Mouse (Mus musculus): ENCODE data around the gene Tex45. TPM values are rescaled to one million over a fixed set of nuclear protein-coding genes. Genes with fewer than 3 reads are reported as not detected.

Tex45 gene
- polyA plus RNA-seq, 1 experiment from 2014 or later: 0.14 TPM

GRCm38 (mm10) chr8:3468838-3469237, 1.8 kb upstream of the Tex45 start:
- 86% methylated on average over 1 of the region's 1 CpGs for WGBS
- H3K27ac ChIP-seq (replicated peaks; ENCODE audit: low read depth, low read length): no peak overlapping the region
- no peak overlapping the region for H3K9ac ChIP-seq (replicated peaks; ENCODE audit: low read length)
- no peaks in the 10 kb centered on the region for H3K27me3 ChIP-seq (ENCODE audit: control insufficient read depth, insufficient read depth, low read length)
- no peak for ATAC-seq (replicated peaks; ENCODE audit: insufficient number of reproducible peaks, low FRiP score, low TSS enrichment, low read depth)
- DNase-seq (ENCODE audit: low spot score): peak; percentile 15
- no peaks in the 10 kb centered on the region for H3K36me3 ChIP-seq (replicated peaks; ENCODE audit: control insufficient read depth, insufficient read depth, low read depth, low read length)
- no peaks in the 10 kb centered on the region for H3K9me3 ChIP-seq (replicated peaks; ENCODE audit: control insufficient read depth, low read length)
- no peaks in the 10 kb centered on the region for H3K4me1 ChIP-seq (ENCODE audit: control insufficient read depth, insufficient read depth, low read length)
- H3K4me2 ChIP-seq (ENCODE audit: low read depth, low read length): no peak overlapping the region
- H3K4me3 ChIP-seq (ENCODE audit: low read depth, low read length): no peak overlapping the region

- Histone ChIP-seq H3K36me3 (replicated peaks; ENCODE audit: control insufficient read depth, insufficient read depth, low read depth, low read length) (no peaks in the 10 kb centered on the region), H3K9ac (replicated peaks; ENCODE audit: low read length) (peak overlapping the region; percentile 25; the same call in 1 of the 2 replicates), H3K27me3 (ENCODE audit: control insufficient read depth, insufficient read depth, low read length) (0 out of 2 replicates have a peak, but pooled peaks cover 3% of the 10 kb centered on the region), H3K9me3 (replicated peaks; ENCODE audit: control insufficient read depth, low read length) (no peaks in the 10 kb centered on the region), H3K27ac (replicated peaks; ENCODE audit: low read depth, low read length) (no peak overlapping the region), H3K4me1 (ENCODE audit: control insufficient read depth, insufficient read depth, low read length) (no peaks in the 10 kb centered on the region), H3K4me2 (ENCODE audit: low read depth, low read length) (peak overlapping the region; percentile 44), H3K4me3 (ENCODE audit: low read depth, low read length) (peak overlapping the region; percentile 21)
- peak; percentile 32 for DNase-seq (ENCODE audit: low spot score)
- WGBS: 21% methylated on average over 37 of the region's 37 CpGs
- ATAC-seq (replicated peaks; ENCODE audit: insufficient number of reproducible peaks, low FRiP score, low TSS enrichment, low read depth): no peak
These were observed 5.2 kb downstream of the Tex45 start for GRCm38 (mm10) chr8:3475715-3476429.

GRCm38 (mm10) chr8:3480221-3480785, 9.6 kb downstream of the Tex45 start:
- H3K36me3 ChIP-seq (replicated peaks; ENCODE audit: control insufficient read depth, insufficient read depth, low read depth, low read length): no peaks in the 10 kb centered on the region
- ATAC-seq (replicated peaks; ENCODE audit: insufficient number of reproducible peaks, low FRiP score, low TSS enrichment, low read depth) (no peak), DNase-seq (ENCODE audit: low spot score) (no peak)
- H3K4me3 ChIP-seq (ENCODE audit: low read depth, low read length): no peak overlapping the region
- H3K27me3 ChIP-seq (ENCODE audit: control insufficient read depth, insufficient read depth, low read length): 0 out of 2 replicates have a peak, but pooled peaks cover 3% of the 10 kb centered on the region
- 83% methylated on average over 4 of the region's 4 CpGs for WGBS
- no peaks in the 10 kb centered on the region for H3K9me3 ChIP-seq (replicated peaks; ENCODE audit: control insufficient read depth, low read length)
- H3K9ac ChIP-seq (replicated peaks; ENCODE audit: low read length): no peak overlapping the region
- no peak overlapping the region for H3K4me2 ChIP-seq (ENCODE audit: low read depth, low read length)
- no peak overlapping the region for H3K27ac ChIP-seq (replicated peaks; ENCODE audit: low read depth, low read length)
- H3K4me1 ChIP-seq (ENCODE audit: control insufficient read depth, insufficient read depth, low read length): no peaks in the 10 kb centered on the region

- Histone ChIP-seq H3K36me3 (replicated peaks; ENCODE audit: control insufficient read depth, insufficient read depth, low read depth, low read length) (no peaks in the 10 kb centered on the region), H3K27ac (replicated peaks; ENCODE audit: low read depth, low read length) (no peak overlapping the region), H3K9ac (replicated peaks; ENCODE audit: low read length) (no peak overlapping the region), H3K4me3 (ENCODE audit: low read depth, low read length) (no peak overlapping the region), H3K9me3 (replicated peaks; ENCODE audit: control insufficient read depth, low read length) (no peaks in the 10 kb centered on the region), H3K4me1 (ENCODE audit: control insufficient read depth, insufficient read depth, low read length) (no peaks in the 10 kb centered on the region), H3K27me3 (ENCODE audit: control insufficient read depth, insufficient read depth, low read length) (no peaks in the 10 kb centered on the region), H3K4me2 (ENCODE audit: low read depth, low read length) (no peak overlapping the region)
- 61% methylated on average over 5 of the region's 5 CpGs for WGBS
- ATAC-seq (replicated peaks; ENCODE audit: insufficient number of reproducible peaks, low FRiP score, low TSS enrichment, low read depth) (no peak), DNase-seq (ENCODE audit: low spot score) (no peak)
These were observed 10.9 kb downstream of the Tex45 start for GRCm38 (mm10) chr8:3481605-3482004.

GRCm38 (mm10) chr8:3482240-3482740, 11.6 kb downstream of the Tex45 start:
- H3K27me3 ChIP-seq (ENCODE audit: control insufficient read depth, insufficient read depth, low read length): no peaks in the 10 kb centered on the region
- no peaks in the 10 kb centered on the region for H3K36me3 ChIP-seq (replicated peaks; ENCODE audit: control insufficient read depth, insufficient read depth, low read depth, low read length)
- H3K4me3 ChIP-seq (ENCODE audit: low read depth, low read length): no peak overlapping the region
- H3K9me3 ChIP-seq (replicated peaks; ENCODE audit: control insufficient read depth, low read length): no peaks in the 10 kb centered on the region
- WGBS: 85% methylated on average over 22 of the region's 22 CpGs
- H3K4me2 ChIP-seq (ENCODE audit: low read depth, low read length): no peak overlapping the region
- no peaks in the 10 kb centered on the region for H3K4me1 ChIP-seq (ENCODE audit: control insufficient read depth, insufficient read depth, low read length)
- H3K27ac ChIP-seq (replicated peaks; ENCODE audit: low read depth, low read length): no peak overlapping the region
- DNase-seq (ENCODE audit: low spot score) (no peak), ATAC-seq (replicated peaks; ENCODE audit: insufficient number of reproducible peaks, low FRiP score, low TSS enrichment, low read depth) (no peak)
- no peak overlapping the region for H3K9ac ChIP-seq (replicated peaks; ENCODE audit: low read length)

DNA sequence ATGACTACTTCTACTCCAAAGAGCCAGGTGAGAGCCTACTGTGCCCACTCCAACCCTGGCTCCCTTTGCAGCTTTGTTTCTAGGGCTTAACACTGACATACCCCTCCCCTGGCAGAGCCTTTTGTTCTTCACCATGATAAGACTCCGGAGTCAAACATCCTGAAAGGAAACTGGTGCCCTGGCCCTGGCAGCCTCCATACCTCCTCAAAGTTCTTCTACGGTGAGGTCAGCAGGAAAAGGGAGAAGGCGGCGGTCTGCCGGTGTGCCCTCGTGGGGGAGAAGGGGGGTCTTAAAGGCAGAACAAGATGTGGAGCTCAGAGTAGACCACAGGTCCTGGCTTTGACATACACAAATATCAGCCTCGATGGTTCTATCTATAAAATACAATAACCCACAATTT, 12.9 kb downstream of the Tex45 start:
- no peak overlapping the region for H3K4me2 ChIP-seq (ENCODE audit: low read depth, low read length)
- no peaks in the 10 kb centered on the region for H3K27me3 ChIP-seq (ENCODE audit: control insufficient read depth, insufficient read depth, low read length)
- no peaks in the 10 kb centered on the region for H3K4me1 ChIP-seq (ENCODE audit: control insufficient read depth, insufficient read depth, low read length)
- no peak for DNase-seq (ENCODE audit: low spot score)
- H3K9ac ChIP-seq (replicated peaks; ENCODE audit: low read length): no peak overlapping the region
- H3K36me3 ChIP-seq (replicated peaks; ENCODE audit: control insufficient read depth, insufficient read depth, low read depth, low read length): no peaks in the 10 kb centered on the region
- no peak for ATAC-seq (replicated peaks; ENCODE audit: insufficient number of reproducible peaks, low FRiP score, low TSS enrichment, low read depth)
- H3K27ac ChIP-seq (replicated peaks; ENCODE audit: low read depth, low read length): no peak overlapping the region
- no peak overlapping the region for H3K4me3 ChIP-seq (ENCODE audit: low read depth, low read length)
- no peaks in the 10 kb centered on the region for H3K9me3 ChIP-seq (replicated peaks; ENCODE audit: control insufficient read depth, low read length)
- WGBS: 77% methylated on average over 7 of the region's 7 CpGs

GRCm38 (mm10) chr8:3485192-3485591, 14.5 kb downstream of the Tex45 start:
- Histone ChIP-seq H3K36me3 (replicated peaks; ENCODE audit: control insufficient read depth, insufficient read depth, low read depth, low read length) (no peaks in the 10 kb centered on the region), H3K9ac (replicated peaks; ENCODE audit: low read length) (no peak overlapping the region), H3K27me3 (ENCODE audit: control insufficient read depth, insufficient read depth, low read length) (no peaks in the 10 kb centered on the region), H3K4me2 (ENCODE audit: low read depth, low read length) (no peak overlapping the region), H3K4me3 (ENCODE audit: low read depth, low read length) (no peak overlapping the region), H3K9me3 (replicated peaks; ENCODE audit: control insufficient read depth, low read length) (no peaks in the 10 kb centered on the region), H3K27ac (replicated peaks; ENCODE audit: low read depth, low read length) (no peak overlapping the region), H3K4me1 (ENCODE audit: control insufficient read depth, insufficient read depth, low read length) (no peaks in the 10 kb centered on the region)
- ATAC-seq (replicated peaks; ENCODE audit: insufficient number of reproducible peaks, low FRiP score, low TSS enrichment, low read depth) (no peak), DNase-seq (ENCODE audit: low spot score) (no peak)
- WGBS: 20% methylated on average over 5 of the region's 5 CpGs

Data from embryonic facial prominence, embryonic 11.5 days (tissue).